In genomic region chr4:135267521-135267920, GRCm38 (mm10) we compare ENCODE assay signal across 8 mouse cellular contexts. TPM values are rescaled to one million over a fixed set of nuclear protein-coding genes. Genes with fewer than 3 reads are reported as not detected.
DNase-seq lines count a peak whose midpoint lies in the region; ATAC-seq and TF ChIP-seq lines count a peak whose summit lies in the region.

No protein-coding gene starts in this region.

- 43% methylated on average over 8 of the region's 8 CpGs for whole genome bisulfite sequencing in kidney, embryonic 15.5 days
- WGBS in embryonic facial prominence, embryonic 15.5 days: 64% methylated on average over 8 of the region's 8 CpGs
- 41% methylated on average over 8 of the region's 8 CpGs for WGBS in hindbrain, postnatal 0 days
- WGBS in midbrain, embryonic 16.5 days: 40% methylated on average over 8 of the region's 8 CpGs

- H3K27ac ChIP-seq in kidney, embryonic 15.5 days: peak overlapping the region; percentile 52; the same call in 1 of the 2 replicates
- 0 out of 2 replicates have a peak overlapping the region, but pooled peaks have one; percentile 41 for H3K27ac ChIP-seq in embryonic facial prominence, embryonic 15.5 days (replicated peaks)
- H3K27ac ChIP-seq in hindbrain, postnatal 0 days: peak overlapping the region; percentile 45; the same call in 1 of the 2 replicates
- no peak overlapping the region for H3K27ac ChIP-seq in midbrain, embryonic 16.5 days (ENCODE audit: low read length)

- H3K4me2 ChIP-seq in kidney, embryonic 15.5 days: peak overlapping the region; percentile 76
- peak overlapping the region; percentile 17; the same call in 1 of the 2 replicates for H3K4me2 ChIP-seq in embryonic facial prominence, embryonic 15.5 days (replicated peaks)
- peak overlapping the region; percentile 38 for H3K4me2 ChIP-seq in hindbrain, postnatal 0 days (ENCODE audit: low read depth, low read length)
- peak overlapping the region; percentile 27 for H3K4me2 ChIP-seq in midbrain, embryonic 16.5 days (ENCODE audit: low read length)

- TF ChIP-seq CTCF in hindbrain, postnatal 0 days (IDR thresholded peaks at IDR 0.05; ENCODE audit: low read depth): no peak

- H3K36me3 ChIP-seq in kidney, embryonic 15.5 days: no peaks in the 10 kb centered on the region
- H3K36me3 ChIP-seq in embryonic facial prominence, embryonic 15.5 days: no peaks in the 10 kb centered on the region
- no peaks in the 10 kb centered on the region for H3K36me3 ChIP-seq in hindbrain, postnatal 0 days (ENCODE audit: insufficient read depth, low read length)
- H3K36me3 ChIP-seq in midbrain, embryonic 16.5 days (ENCODE audit: control insufficient read depth, insufficient read depth, low read length): no peaks in the 10 kb centered on the region

- ATAC-seq in kidney, embryonic 15.5 days (replicated peaks; ENCODE audit: low FRiP score): no peak
- ATAC-seq in embryonic facial prominence, embryonic 15.5 days (ENCODE audit: insufficient number of reproducible peaks, low FRiP score, low TSS enrichment, low read depth): no peak
- no peak for ATAC-seq in hindbrain, postnatal 0 days
- ATAC-seq in midbrain, embryonic 16.5 days: no peak

- no peak overlapping the region for H3K9ac ChIP-seq in kidney, embryonic 15.5 days
- H3K9ac ChIP-seq in embryonic facial prominence, embryonic 15.5 days: no peak overlapping the region
- H3K9ac ChIP-seq in hindbrain, postnatal 0 days (replicated peaks; ENCODE audit: low read length): no peak overlapping the region
- H3K9ac ChIP-seq in midbrain, embryonic 16.5 days (ENCODE audit: low read depth, low read length): peak overlapping the region; percentile 1; the same call in 1 of the 2 replicates

- no peak for DNase-seq in kidney, adult 18-20 months
- DNase-seq in hindbrain, postnatal 0 days (ENCODE audit: low spot score): no peak
- DNase-seq in cerebellum, adult 8-10 months: no peak
- DNase-seq in left cerebral cortex, postnatal 4 days: no peak
- DNase-seq in urinary bladder, postnatal 10 days (ENCODE audit: low spot score): no peak

- no peaks in the 10 kb centered on the region for H3K27me3 ChIP-seq in kidney, embryonic 15.5 days
- no peaks in the 10 kb centered on the region for H3K27me3 ChIP-seq in embryonic facial prominence, embryonic 15.5 days
- H3K27me3 ChIP-seq in hindbrain, postnatal 0 days (ENCODE audit: insufficient read depth, low read length): no peaks in the 10 kb centered on the region
- H3K27me3 ChIP-seq in midbrain, embryonic 16.5 days (ENCODE audit: control insufficient read depth, insufficient read depth, low read depth, low read length): no peaks in the 10 kb centered on the region

- intact Hi-C loops in left cerebral cortex, postnatal 4 days (cut with DNase I): no loop called here

- 0 out of 2 replicates have a peak overlapping the region, but pooled peaks have one; percentile 5 for H3K4me3 ChIP-seq in kidney, embryonic 15.5 days (replicated peaks)
- no peak overlapping the region for H3K4me3 ChIP-seq in embryonic facial prominence, embryonic 15.5 days (replicated peaks)
- H3K4me3 ChIP-seq in hindbrain, postnatal 0 days (ENCODE audit: low read length): no peak overlapping the region
- no peak overlapping the region for H3K4me3 ChIP-seq in midbrain, embryonic 16.5 days (ENCODE audit: low read depth, low read length)

- H3K9me3 ChIP-seq in kidney, embryonic 15.5 days (replicated peaks): no peaks in the 10 kb centered on the region
- no peaks in the 10 kb centered on the region for H3K9me3 ChIP-seq in embryonic facial prominence, embryonic 15.5 days (replicated peaks)
- H3K9me3 ChIP-seq in hindbrain, postnatal 0 days (ENCODE audit: low read length): no peaks in the 10 kb centered on the region
- no peaks in the 10 kb centered on the region for H3K9me3 ChIP-seq in midbrain, embryonic 16.5 days (replicated peaks; ENCODE audit: control insufficient read depth, low read length, poor library complexity, severe bottlenecking)

- H3K4me1 ChIP-seq in kidney, embryonic 15.5 days: peaks cover 63% of the 10 kb centered on the region
- H3K4me1 ChIP-seq in embryonic facial prominence, embryonic 15.5 days: peaks cover 35% of the 10 kb centered on the region
- H3K4me1 ChIP-seq in hindbrain, postnatal 0 days (ENCODE audit: insufficient read depth, low read length): peaks cover 6% of the 10 kb centered on the region; the same call in 1 of the 2 replicates
- peaks cover 37% of the 10 kb centered on the region for H3K4me1 ChIP-seq in midbrain, embryonic 16.5 days (ENCODE audit: control insufficient read depth, insufficient read depth, low read length)

RNA-seq across cellular contexts. Expression of gene Clic4, which starts 5.1 kb away (rescaled TPM):
- polyA plus RNA-seq in kidney, embryonic 15.5 days (2015; fragmentation: Nextera tagmentation; extraction: Ambion mirVana): 200 TPM in 2 replicates
- polyA plus RNA-seq in embryonic facial prominence, embryonic 15.5 days (2015; fragmentation: Nextera tagmentation; extraction: Ambion mirVana): 111 and 113 TPM in 2 replicates
- total RNA-seq in hindbrain, postnatal 0 days (2014; rRNA removed): 64.7 and 70.1 TPM in 2 replicates
- polyA plus RNA-seq in hindbrain, postnatal 0 days (2015; fragmentation: Nextera tagmentation; extraction: Ambion mirVana): 57.1 and 59.7 TPM in 2 replicates
- polyA plus RNA-seq in midbrain, embryonic 16.5 days (2015; fragmentation: Nextera tagmentation; extraction: Ambion mirVana): 49.2 and 55.6 TPM in 2 replicates
- total RNA-seq in left cerebral cortex, postnatal 4 days (2021): 10 to 100 TPM; 27.6 to 27.8 TPM

Comparison
In these comparisons a context has a peak if more than half of its experiments do, and no peak if none do; other contexts are left out.
1. H3K4me2 ChIP-seq: peak in every context shown above with its lines; median percentile 76 in kidney, embryonic 15.5 days; 38 in hindbrain, postnatal 0 days; 27 in midbrain, embryonic 16.5 days; 17 in embryonic facial prominence, embryonic 15.5 days.